Mouse (Mus musculus) embryonic facial prominence, embryonic 12.5 days (tissue): ENCODE measurements around the gene Naaa. TPM values are rescaled to one million over a fixed set of nuclear protein-coding genes. Genes with fewer than 3 reads are reported as not detected.

Experiments used
- ATAC-seq: fragments of 200-750 bp; cut with Nextera tagmentation; 2 replicates; pipeline ENCODE4 v1.8.0; 2017; ENCODE audit not compliant: insufficient number of reproducible peaks, insufficient read depth, low FRiP score, low TSS enrichment
- H3K27ac ChIP-seq: fragments of 300-500 bp; sonication (generic); 2 replicates; pipeline ENCODE4 v1.5.1; 2016; ENCODE audit warnings: mild to moderate bottlenecking
- H3K27me3 ChIP-seq: fragments of 300-500 bp; sonication (generic); 2 replicates; pipeline ENCODE4 v1.6.1; 2016; ENCODE audit warnings: mild to moderate bottlenecking, moderate library complexity
- H3K36me3 ChIP-seq: fragments of 300-500 bp; sonication (generic); 2 replicates; pipeline ENCODE4 v1.6.1; 2016; ENCODE audit warnings: mild to moderate bottlenecking
- H3K4me1 ChIP-seq: fragments of 300-500 bp; sonication (generic); 2 replicates; pipeline ENCODE4 v1.6.1; 2016
- H3K4me2 ChIP-seq: fragments of 300-500 bp; sonication (generic); replicated peaks from 2 replicates; pipeline ENCODE4 v1.6.1; 2016; ENCODE audit warnings: mild to moderate bottlenecking, moderate library complexity
- H3K4me3 ChIP-seq: fragments of 300-500 bp; sonication (generic); 2 replicates; pipeline ENCODE4 v1.5.1; 2016; ENCODE audit warnings: mild to moderate bottlenecking
- H3K9ac ChIP-seq: fragments of 300-500 bp; sonication (generic); 2 replicates; pipeline ENCODE4 v1.6.1; 2016; ENCODE audit warnings: mild to moderate bottlenecking, moderate library complexity
- H3K9me3 ChIP-seq: fragments of 300-500 bp; sonication (generic); 2 replicates; pipeline ENCODE4 v1.6.1; 2016; ENCODE audit warnings: mild to moderate bottlenecking, moderate library complexity
- WGBS: fragments of 180-500 bp; shearing (Covaris S2); methylation state at CpG from one replicate; pipeline ENCODE4 v1.1.7; 2016; 5-methylcytosine and 5-hydroxymethylcytosine counted together
- polyA plus RNA-seq: library from polyadenylated mRNA; unstranded; fragments of >200 nt; fragmentation: Nextera tagmentation; extraction: Ambion mirVana; gene quantifications from 2 replicates; pipeline ENCODE4 v1.2.1, GENCODE M21; 2016

Naaa gene
- polyA plus RNA-seq, 1 experiment from 2014 or later: 5.7 TPM

GRCm38 (mm10) chr5:92302149-92302840 is 24.3 kb upstream of the Naaa start:
- whole genome bisulfite sequencing: 91% methylated on average over 13 of the region's 13 CpGs
- Histone ChIP-seq H3K27ac (no peak overlapping the region), H3K36me3 (peaks cover 79% of the 10 kb centered on the region)

GRCm38 (mm10) chr5:92294525-92294924 is 16.6 kb upstream of the Naaa start:
- no peaks in the 10 kb centered on the region for H3K4me1 ChIP-seq
- no peaks in the 10 kb centered on the region for H3K9me3 ChIP-seq
- H3K4me3 ChIP-seq: no peak overlapping the region
- no peak overlapping the region for H3K27ac ChIP-seq
- H3K9ac ChIP-seq: no peak overlapping the region
- H3K27me3 ChIP-seq: no peaks in the 10 kb centered on the region
- WGBS: 87% methylated on average over 2 of the region's 2 CpGs
- H3K4me2 ChIP-seq: no peak overlapping the region
- peaks cover 92% of the 10 kb centered on the region for H3K36me3 ChIP-seq
- no peak for ATAC-seq

More at GRCm38 (mm10) chr5:92302149-92302840, 24.3 kb upstream of the Naaa start:
- no peaks in the 10 kb centered on the region for H3K27me3 ChIP-seq
- H3K4me3 ChIP-seq: no peak overlapping the region
- no peak overlapping the region for H3K9ac ChIP-seq
- ATAC-seq: no peak
- no peak overlapping the region for H3K4me2 ChIP-seq
- no peaks in the 10 kb centered on the region for H3K4me1 ChIP-seq
- no peaks in the 10 kb centered on the region for H3K9me3 ChIP-seq

GRCm38 (mm10) chr5:92291652-92292414 is 13.9 kb upstream of the Naaa start:
- Histone ChIP-seq H3K4me2 (no peak overlapping the region), H3K27me3 (no peaks in the 10 kb centered on the region), H3K36me3 (peaks cover 91% of the 10 kb centered on the region), H3K4me3 (no peak overlapping the region), H3K27ac (no peak overlapping the region), H3K9ac (no peak overlapping the region), H3K9me3 (no peaks in the 10 kb centered on the region), H3K4me1 (no peaks in the 10 kb centered on the region)
- 85% methylated on average over 6 of the region's 6 CpGs for WGBS
- ATAC-seq: no peak

GRCm38 (mm10) chr5:92287840-92288239 is 9.9 kb upstream of the Naaa start:
- H3K9me3 ChIP-seq: no peaks in the 10 kb centered on the region
- no peaks in the 10 kb centered on the region for H3K4me1 ChIP-seq
- H3K4me3 ChIP-seq: no peak overlapping the region
- H3K36me3 ChIP-seq: peaks cover 73% of the 10 kb centered on the region
- H3K27me3 ChIP-seq: no peaks in the 10 kb centered on the region
- no peak for ATAC-seq
- no peak overlapping the region for H3K27ac ChIP-seq
- no peak overlapping the region for H3K9ac ChIP-seq
- no peak overlapping the region for H3K4me2 ChIP-seq
- WGBS: 85% methylated on average over 6 of the region's 6 CpGs

GRCm38 (mm10) chr5:92283107-92283506 is 5.1 kb upstream of the Naaa start:
- no peak overlapping the region for H3K9ac ChIP-seq
- H3K27ac ChIP-seq: no peak overlapping the region
- no peak overlapping the region for H3K4me2 ChIP-seq
- 0 out of 2 replicates have a peak, but pooled peaks cover 3% of the 10 kb centered on the region for H3K4me1 ChIP-seq
- no peak overlapping the region for H3K4me3 ChIP-seq
- H3K36me3 ChIP-seq: peaks cover 28% of the 10 kb centered on the region
- no peaks in the 10 kb centered on the region for H3K9me3 ChIP-seq
- no peak for ATAC-seq
- WGBS: 65% methylated on average over 3 of the region's 3 CpGs
- H3K27me3 ChIP-seq: no peaks in the 10 kb centered on the region

GRCm38 (mm10) chr5:92282571-92282970 is 4.6 kb upstream of the Naaa start:
- Histone ChIP-seq H3K36me3 (peaks cover 22% of the 10 kb centered on the region), H3K4me1 (0 out of 2 replicates have a peak, but pooled peaks cover 3% of the 10 kb centered on the region), H3K4me3 (no peak overlapping the region), H3K4me2 (no peak overlapping the region), H3K27ac (no peak overlapping the region), H3K9ac (no peak overlapping the region), H3K27me3 (no peaks in the 10 kb centered on the region), H3K9me3 (no peaks in the 10 kb centered on the region)
- 81% methylated on average over 4 of the region's 4 CpGs for WGBS
- ATAC-seq: no peak

GRCm38 (mm10) chr5:92278942-92279537 is 1.1 kb upstream of the Naaa start:
- no peak for ATAC-seq
- Histone ChIP-seq H3K9me3 (no peaks in the 10 kb centered on the region), H3K36me3 (no peaks in the 10 kb centered on the region), H3K27me3 (no peaks in the 10 kb centered on the region), H3K4me2 (peak overlapping the region; percentile 82; the same call in 1 of the 2 replicates), H3K4me3 (no peak overlapping the region), H3K9ac (no peak overlapping the region), H3K4me1 (0 out of 2 replicates have a peak, but pooled peaks cover 3% of the 10 kb centered on the region), H3K27ac (no peak overlapping the region)
- 82% methylated on average over 10 of the region's 10 CpGs for WGBS

- H3K4me2 ChIP-seq: no peak overlapping the region
- H3K36me3 ChIP-seq: no peaks in the 10 kb centered on the region
- H3K9ac ChIP-seq: no peak overlapping the region
- ATAC-seq: no peak
- H3K27me3 ChIP-seq: no peaks in the 10 kb centered on the region
- H3K9me3 ChIP-seq: no peaks in the 10 kb centered on the region
- H3K4me1 ChIP-seq: no peaks in the 10 kb centered on the region
- WGBS: 79% methylated on average over 7 of the region's 7 CpGs
- no peak overlapping the region for H3K27ac ChIP-seq
- no peak overlapping the region for H3K4me3 ChIP-seq
Observed at GRCm38 (mm10) chr5:92270496-92270895, 7.5 kb downstream of the Naaa start.

- 32% methylated on average over 4 of the region's 4 CpGs for WGBS
- H3K9me3 ChIP-seq: no peaks in the 10 kb centered on the region
- H3K9ac ChIP-seq: no peak overlapping the region
- no peak overlapping the region for H3K27ac ChIP-seq
- ATAC-seq: peak; percentile 60; the same call in 1 of the 2 replicates
- H3K4me3 ChIP-seq: no peak overlapping the region
- no peaks in the 10 kb centered on the region for H3K27me3 ChIP-seq
- H3K36me3 ChIP-seq: no peaks in the 10 kb centered on the region
- no peaks in the 10 kb centered on the region for H3K4me1 ChIP-seq
- no peak overlapping the region for H3K4me2 ChIP-seq
Observed at GRCm38 (mm10) chr5:92263761-92264359, 14.1 kb downstream of the Naaa start.

- WGBS: 86% methylated on average over 8 of the region's 8 CpGs
- no peak overlapping the region for H3K4me3 ChIP-seq
- no peaks in the 10 kb centered on the region for H3K4me1 ChIP-seq
- no peaks in the 10 kb centered on the region for H3K27me3 ChIP-seq
- H3K4me2 ChIP-seq: no peak overlapping the region
- H3K9me3 ChIP-seq: no peaks in the 10 kb centered on the region
- no peaks in the 10 kb centered on the region for H3K36me3 ChIP-seq
- no peak overlapping the region for H3K27ac ChIP-seq
- no peak for ATAC-seq
- no peak overlapping the region for H3K9ac ChIP-seq
Observed at GRCm38 (mm10) chr5:92262646-92263045, 15.3 kb downstream of the Naaa start.

GRCm38 (mm10) chr5:92256218-92256617 is 21.8 kb downstream of the Naaa start, which contains the start of gene Ppef2:
TSS of gene Ppef2 (minus strand) at chr5:92256278.
- no peaks in the 10 kb centered on the region for H3K36me3 ChIP-seq
- no peak within 1 kb of the TSS for H3K27ac ChIP-seq
- 12% methylated on average over 6 of the region's 6 CpGs for whole genome bisulfite sequencing
- 0 out of 2 replicates have a peak, but pooled peaks cover 5% of the 10 kb centered on the region for H3K27me3 ChIP-seq
- H3K9ac ChIP-seq: no peak within 1 kb of the TSS
- no peak within 1 kb of the TSS for H3K4me3 ChIP-seq
- H3K4me1 ChIP-seq: peaks cover 5% of the 10 kb centered on the region; the same call in 1 of the 2 replicates
- no peaks in the 10 kb centered on the region for H3K9me3 ChIP-seq
- ATAC-seq: no peak
- H3K4me2 ChIP-seq: no peak within 1 kb of the TSS
